Mouse (Mus musculus) MEL (cell line): ENCODE results near the gene Cep41.

Experiments used
- CHD2 ChIP-seq: IDR thresholded peaks from 2 replicates; pipeline ENCODE4 v1.6.1; 2011; ENCODE audit warnings: low read length, improper control_type of control experiment
- CTCF ChIP-seq, 3 experiments: IDR thresholded peaks in 2 of 3; conservative IDR thresholded peaks in 1 of 3; 2 replicates each; pipeline ENCODE4 v1.5.1; 2011 to 2012; ENCODE audit warnings: low read length in 3 of 3, low read depth in 2 of 3, mild to moderate bottlenecking in 2 of 3, improper control_type of control experiment in 1 of 3, inconsistent platforms in 1 of 3, mixed read lengths in 1 of 3, moderate library complexity in 1 of 3; ENCODE audit not compliant: control insufficient read depth in 1 of 3, insufficient read depth in 1 of 3, poor library complexity in 1 of 3, severe bottlenecking in 1 of 3
- E2F4 ChIP-seq: IDR thresholded peaks from 2 replicates; pipeline ENCODE4 v1.6.1; 2011; ENCODE audit warnings: low read depth, low read length, improper control_type of control experiment, borderline replicate concordance
- EP300 ChIP-seq, 2 experiments: IDR thresholded peaks; 2 replicates each; pipeline ENCODE4 v1.6.1; 2011; ENCODE audit warnings: improper control_type of control experiment in 2 of 2, low read length in 2 of 2, low read depth in 1 of 2, mild to moderate bottlenecking in 1 of 2
- GABPA ChIP-seq: IDR thresholded peaks from 2 replicates; pipeline ENCODE4 v1.6.1; 2012; ENCODE audit warnings: low read depth, mild to moderate bottlenecking, inconsistent platforms, low read length, improper control_type of control experiment, moderate library complexity
- MEF2A ChIP-seq: IDR thresholded peaks from 2 replicates; pipeline ENCODE4 v1.6.1; 2014; ENCODE audit warnings: low read depth, mild to moderate bottlenecking, inconsistent platforms, low read length, improper control_type of control experiment; ENCODE audit not compliant: poor library complexity, insufficient replicate concordance, severe bottlenecking; ENCODE audit errors: extremely low read depth
- MYC ChIP-seq: IDR thresholded peaks from 2 replicates; pipeline ENCODE4 v1.6.1; 2011; ENCODE audit warnings: low read depth, mild to moderate bottlenecking, low read length, improper control_type of control experiment, moderate library complexity
- POLR2A ChIP-seq, 2 experiments: IDR thresholded peaks; 2 replicates each; pipeline ENCODE4 v1.6.1; 2011 to 2012; ENCODE audit warnings: low read length in 2 of 2, mild to moderate bottlenecking in 2 of 2, control low read depth in 1 of 2, improper control_type of control experiment in 1 of 2, low read depth in 1 of 2, moderate library complexity in 1 of 2; ENCODE audit not compliant: control insufficient read depth in 1 of 2, insufficient read depth in 1 of 2, poor library complexity in 1 of 2
- POLR2AphosphoS5 ChIP-seq: IDR thresholded peaks from 2 replicates; pipeline ENCODE4 v1.6.1; 2012; ENCODE audit warnings: low read depth, borderline replicate concordance, mild to moderate bottlenecking, inconsistent platforms, low read length, moderate library complexity, mixed read lengths
- RCOR1 ChIP-seq: IDR thresholded peaks from 2 replicates; pipeline ENCODE4 v1.6.1; 2012; ENCODE audit warnings: low read depth, mild to moderate bottlenecking, inconsistent platforms, low read length, improper control_type of control experiment
- UBTF ChIP-seq: IDR thresholded peaks from 2 replicates; pipeline ENCODE4 v1.6.1; 2012; ENCODE audit warnings: low read depth, mild to moderate bottlenecking, inconsistent platforms, low read length, improper control_type of control experiment, moderate library complexity, borderline replicate concordance; ENCODE audit not compliant: insufficient read depth

GRCm38 (mm10) chr6:30667585-30667984, 26.0 kb downstream of the Cep41 start:
- no peak for TF ChIP-seq CHD2
- no peak for TF ChIP-seq UBTF
- no peak for TF ChIP-seq CTCF (IDR thresholded peaks at IDR 0.05 in 2 of 3, conservative IDR thresholded peaks at IDR 0.05 in 1 of 3; ENCODE audit: control insufficient read depth in 1 of 3, insufficient read depth in 1 of 3, low read depth in 2 of 3, low read length in 3 of 3, poor library complexity in 1 of 3, severe bottlenecking in 1 of 3)
- TF ChIP-seq RCOR1, result no peak
- no peak for TF ChIP-seq EP300 (IDR thresholded peaks at IDR 0.05; ENCODE audit: low read depth in 1 of 2, low read length in 2 of 2)
- no peak for TF ChIP-seq MYC
- no peak for TF ChIP-seq E2F4
- no peak for TF ChIP-seq MEF2A
- no peak for TF ChIP-seq POLR2A (IDR thresholded peaks at IDR 0.05; ENCODE audit: control insufficient read depth in 1 of 2, insufficient read depth in 1 of 2, low read depth in 1 of 2, low read length in 2 of 2, poor library complexity in 1 of 2)
- no peak for TF ChIP-seq GABPA
- no peak for TF ChIP-seq POLR2AphosphoS5
